Mouse (Mus musculus) limb, embryonic 10.5 days (tissue): ENCODE measurements at regions not wholly inside any gene's neighbourhood (a gene's known extent, or its start where the extent isn't known, plus 50 kb on each side); places are given as distances from the start of the nearest gene placed in this dataset.

Experiments used
- DNase-seq: peaks from one replicate; pipeline ENCODE4 v3.0.0-alpha.2; 2017; ENCODE audit warnings: low spot score
- H3K27ac ChIP-seq: fragments of 300-500 bp; sonication (generic); 2 replicates; pipeline ENCODE4 v1.5.1; 2016; ENCODE audit warnings: mild to moderate bottlenecking
- H3K27me3 ChIP-seq: fragments of 300-500 bp; sonication (generic); 2 replicates; pipeline ENCODE4 v1.6.1; 2016; ENCODE audit warnings: low read depth, mild to moderate bottlenecking; ENCODE audit not compliant: poor library complexity, severe bottlenecking
- H3K36me3 ChIP-seq: fragments of 300-500 bp; sonication (generic); 2 replicates; pipeline ENCODE4 v1.6.1; 2016; ENCODE audit warnings: mild to moderate bottlenecking, moderate library complexity
- H3K4me1 ChIP-seq: fragments of 300-500 bp; sonication (generic); 2 replicates; pipeline ENCODE4 v1.6.1; 2016
- H3K4me3 ChIP-seq: fragments of 300-500 bp; sonication (generic); 2 replicates; pipeline ENCODE4 v1.5.1; 2016; ENCODE audit warnings: mild to moderate bottlenecking, moderate library complexity
- H3K9me3 ChIP-seq: fragments of 300-500 bp; sonication (generic); replicated peaks from 2 replicates; pipeline ENCODE4 v1.6.1; 2016; ENCODE audit warnings: mild to moderate bottlenecking
- WGBS: fragments of 180-500 bp; shearing (Covaris S2); methylation state at CpG from one replicate; pipeline ENCODE4 v1.1.7; 2016; 5-methylcytosine and 5-hydroxymethylcytosine counted together

GRCm38 (mm10) chr4:39926021-39926591, 216.8 kb upstream of the Aco1 start:
- Histone ChIP-seq H3K9me3 (no peaks in the 10 kb centered on the region), H3K4me1 (no peaks in the 10 kb centered on the region), H3K4me3 (no peak overlapping the region), H3K27me3 (no peaks in the 10 kb centered on the region), H3K27ac (no peak overlapping the region), H3K36me3 (no peaks in the 10 kb centered on the region)
- WGBS, result 79% methylated on average over 3 of the region's 3 CpGs
- no peak for DNase-seq

GRCm38 (mm10) chr4:39926594-39926993, 216.3 kb upstream of the Aco1 start:
- H3K27ac ChIP-seq, result no peak overlapping the region
- H3K9me3 ChIP-seq, result no peaks in the 10 kb centered on the region
- 94% methylated on average over 7 of the region's 7 CpGs for WGBS
- no peaks in the 10 kb centered on the region for H3K36me3 ChIP-seq
- H3K4me1 ChIP-seq, result no peaks in the 10 kb centered on the region
- H3K4me3 ChIP-seq, result no peak overlapping the region
- no peak for DNase-seq
- no peaks in the 10 kb centered on the region for H3K27me3 ChIP-seq

GRCm38 (mm10) chr4:39928491-39928890, 214.4 kb upstream of the Aco1 start:
- WGBS, result 82% methylated on average over 2 of the region's 2 CpGs
- H3K4me3 ChIP-seq, result no peak overlapping the region
- no peaks in the 10 kb centered on the region for H3K36me3 ChIP-seq
- no peaks in the 10 kb centered on the region for H3K27me3 ChIP-seq
- H3K9me3 ChIP-seq, result no peaks in the 10 kb centered on the region
- no peaks in the 10 kb centered on the region for H3K4me1 ChIP-seq
- H3K27ac ChIP-seq, result no peak overlapping the region
- DNase-seq, result no peak

GRCm38 (mm10) chr4:39934025-39934708, 208.7 kb upstream of the Aco1 start:
- H3K4me1 ChIP-seq, result no peaks in the 10 kb centered on the region
- no peak for DNase-seq
- WGBS, result 92% methylated on average over 12 of the region's 12 CpGs
- H3K27me3 ChIP-seq, result no peaks in the 10 kb centered on the region
- no peaks in the 10 kb centered on the region for H3K36me3 ChIP-seq
- no peak overlapping the region for H3K4me3 ChIP-seq
- no peaks in the 10 kb centered on the region for H3K9me3 ChIP-seq
- H3K27ac ChIP-seq, result no peak overlapping the region

GRCm38 (mm10) chr4:39958687-39959086, 184.2 kb upstream of the Aco1 start:
- Histone ChIP-seq H3K4me3 (no peak overlapping the region), H3K27ac (no peak overlapping the region), H3K9me3 (no peaks in the 10 kb centered on the region), H3K4me1 (no peaks in the 10 kb centered on the region), H3K27me3 (no peaks in the 10 kb centered on the region), H3K36me3 (no peaks in the 10 kb centered on the region)
- WGBS, result 93% methylated on average over 3 of the region's 3 CpGs
- DNase-seq, result no peak

- WGBS, result 91% methylated on average over 3 of the region's 3 CpGs
- no peak for DNase-seq
- H3K27me3 ChIP-seq, result no peaks in the 10 kb centered on the region
- no peaks in the 10 kb centered on the region for H3K36me3 ChIP-seq
- no peaks in the 10 kb centered on the region for H3K9me3 ChIP-seq
- no peak overlapping the region for H3K4me3 ChIP-seq
- no peak overlapping the region for H3K27ac ChIP-seq
- no peaks in the 10 kb centered on the region for H3K4me1 ChIP-seq
These were observed 174.9 kb upstream of the Aco1 start for GRCm38 (mm10) chr4:39967938-39968337.

GRCm38 (mm10) chr4:39991358-39991757, 151.5 kb upstream of the Aco1 start:
- Histone ChIP-seq H3K27ac (no peak overlapping the region), H3K4me1 (no peaks in the 10 kb centered on the region), H3K4me3 (no peak overlapping the region), H3K36me3 (no peaks in the 10 kb centered on the region), H3K27me3 (no peaks in the 10 kb centered on the region), H3K9me3 (no peaks in the 10 kb centered on the region)
- DNase-seq, result no peak
- WGBS, result 78% methylated on average over 6 of the region's 6 CpGs

- Histone ChIP-seq H3K9me3 (no peaks in the 10 kb centered on the region), H3K27me3 (no peaks in the 10 kb centered on the region), H3K36me3 (no peaks in the 10 kb centered on the region), H3K27ac (no peak overlapping the region), H3K4me3 (no peak overlapping the region), H3K4me1 (no peaks in the 10 kb centered on the region)
- WGBS, result 83% methylated on average over 2 of the region's 2 CpGs
- DNase-seq, result no peak
These were observed 151.0 kb upstream of the Aco1 start for GRCm38 (mm10) chr4:39991851-39992250.

- no peak for DNase-seq
These were observed 144.0 kb upstream of the Aco1 start for GRCm38 (mm10) chr4:39998771-39999422.

GRCm38 (mm10) chr4:40014666-40015065, 128.2 kb upstream of the Aco1 start:
- peak; percentile 40 for DNase-seq
- Histone ChIP-seq H3K27me3 (no peaks in the 10 kb centered on the region), H3K27ac (no peak overlapping the region), H3K4me3 (no peak overlapping the region), H3K36me3 (no peaks in the 10 kb centered on the region), H3K9me3 (no peaks in the 10 kb centered on the region), H3K4me1 (no peaks in the 10 kb centered on the region)
- 73% methylated on average over 7 of the region's 7 CpGs for WGBS

More at GRCm38 (mm10) chr4:39998771-39999422, 144.0 kb upstream of the Aco1 start:
- Histone ChIP-seq H3K27ac (no peak overlapping the region), H3K9me3 (no peaks in the 10 kb centered on the region), H3K4me1 (no peaks in the 10 kb centered on the region), H3K36me3 (no peaks in the 10 kb centered on the region), H3K4me3 (no peak overlapping the region), H3K27me3 (no peaks in the 10 kb centered on the region)
- WGBS, result 71% methylated on average over 5 of the region's 5 CpGs

GRCm38 (mm10) chr4:40016856-40017255, 126.0 kb upstream of the Aco1 start:
- WGBS, result 93% methylated on average over 15 of the region's 15 CpGs
- H3K4me3 ChIP-seq, result no peak overlapping the region

GRCm38 (mm10) chr4:40018208-40018607, 124.7 kb upstream of the Aco1 start:
- Histone ChIP-seq H3K27ac (no peak overlapping the region), H3K27me3 (no peaks in the 10 kb centered on the region), H3K4me1 (no peaks in the 10 kb centered on the region), H3K4me3 (no peak overlapping the region), H3K9me3 (no peaks in the 10 kb centered on the region), H3K36me3 (no peaks in the 10 kb centered on the region)
- DNase-seq, result no peak
- 95% methylated on average over 4 of the region's 4 CpGs for WGBS

More at GRCm38 (mm10) chr4:40016856-40017255, 126.0 kb upstream of the Aco1 start:
- no peak for DNase-seq
- Histone ChIP-seq H3K27ac (no peak overlapping the region), H3K36me3 (no peaks in the 10 kb centered on the region), H3K4me1 (no peaks in the 10 kb centered on the region), H3K27me3 (no peaks in the 10 kb centered on the region), H3K9me3 (no peaks in the 10 kb centered on the region)

GRCm38 (mm10) chr4:40031361-40031760, 111.5 kb upstream of the Aco1 start:
- no peak overlapping the region for H3K27ac ChIP-seq
- 97% methylated on average over 1 of the region's 1 CpGs for WGBS

More at GRCm38 (mm10) chr4:40031361-40031760, 111.5 kb upstream of the Aco1 start:
- Histone ChIP-seq H3K9me3 (no peaks in the 10 kb centered on the region), H3K4me1 (no peaks in the 10 kb centered on the region), H3K27me3 (no peaks in the 10 kb centered on the region), H3K36me3 (no peaks in the 10 kb centered on the region), H3K4me3 (no peak overlapping the region)
- no peak for DNase-seq
